Mouse (Mus musculus): ENCODE measurements around the gene Micu1. TPM values are rescaled to one million over a fixed set of nuclear protein-coding genes. Genes with fewer than 3 reads are reported as not detected.

Micu1 gene
- total RNA-seq, 2 experiments from 2014 or later, result 59.2 to 67.9 TPM

DNA sequence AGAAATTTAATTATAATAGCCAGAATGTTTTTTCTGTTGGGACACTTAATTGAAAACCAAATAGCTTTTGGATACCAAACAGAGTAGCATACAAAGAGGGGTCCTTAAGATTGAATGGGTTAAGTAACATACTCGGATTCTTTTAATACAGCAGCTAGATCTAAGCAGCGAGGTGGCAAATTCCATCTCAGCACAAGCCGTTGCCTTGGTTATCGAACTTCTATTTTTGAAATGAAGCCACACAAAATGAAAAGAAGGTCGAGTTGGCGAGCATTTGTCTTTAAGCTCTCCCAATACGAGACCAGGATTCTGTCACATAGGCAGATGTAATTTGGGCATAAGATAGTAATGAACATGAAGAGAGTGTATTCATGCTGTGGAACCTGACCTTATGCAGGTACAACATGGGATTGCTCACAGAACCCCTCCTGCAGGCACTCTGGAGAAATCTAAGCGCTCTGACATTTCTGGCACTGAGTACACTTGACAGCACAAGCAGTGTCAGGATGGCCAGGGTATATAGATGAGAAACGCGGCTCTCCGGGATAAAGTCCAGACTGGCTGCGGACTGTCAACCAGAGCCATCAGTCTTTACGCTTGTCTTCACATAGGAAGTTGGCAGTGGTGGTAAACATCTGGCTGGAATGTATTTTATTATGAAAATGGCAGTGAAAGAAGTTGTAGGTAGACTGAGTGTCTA, 71.3 kb downstream of the Micu1 start:
- DNase-seq (ENCODE audit: low spot score in 2 of 2), result no peak

GRCm38 (mm10) chr10:59774141-59774534, 71.9 kb downstream of the Micu1 start:
- no peak for DNase-seq (ENCODE audit: low spot score in 2 of 2)

DNA sequence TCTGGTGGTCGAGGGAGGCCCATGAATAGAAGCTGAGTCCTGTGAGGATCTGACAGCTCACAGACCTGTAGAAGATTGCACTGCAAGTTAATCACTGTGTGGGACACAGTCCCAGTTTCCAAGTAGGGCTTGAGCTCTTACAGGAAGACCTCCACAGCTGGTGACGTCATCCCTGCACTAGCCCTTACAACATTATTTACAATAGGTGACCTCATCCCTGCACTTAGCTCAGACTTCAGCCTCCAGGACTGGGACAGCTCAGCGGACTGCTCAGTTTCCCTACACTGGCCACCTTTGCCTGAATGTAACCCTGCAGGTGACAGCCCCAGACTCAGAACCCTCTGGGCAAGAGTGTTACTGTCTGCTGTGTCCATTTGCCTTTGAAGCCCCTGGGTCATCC, 75.0 kb downstream of the Micu1 start:
- DNase-seq (ENCODE audit: low spot score in 2 of 2), result peak in 1 of 2 experiments; percentile 13

- peak in 1 of 2 experiments; percentile 15 for DNase-seq (ENCODE audit: low spot score in 2 of 2)
Observed at GRCm38 (mm10) chr10:59778137-59778710, 75.9 kb downstream of the Micu1 start.

DNA sequence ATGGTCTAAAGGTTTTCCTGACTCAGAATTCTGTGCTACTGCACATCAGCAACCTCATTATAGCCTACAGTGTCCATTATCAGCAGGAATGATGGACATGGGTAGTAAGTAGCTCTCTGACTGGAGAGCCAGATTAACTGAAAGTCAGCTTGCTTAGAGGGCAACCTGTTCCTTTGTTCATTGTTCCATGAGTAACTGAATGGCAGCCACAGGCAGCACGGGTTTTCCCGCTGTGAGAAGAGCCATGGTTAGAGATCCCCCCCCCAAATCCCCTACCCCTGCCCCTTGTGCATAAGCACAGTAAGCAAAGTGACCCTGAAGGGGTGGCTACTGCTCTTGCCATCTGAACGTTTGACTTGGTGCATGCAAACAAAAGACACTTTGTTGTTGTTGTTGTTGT, 78.4 kb downstream of the Micu1 start:
- DNase-seq (ENCODE audit: low spot score in 2 of 2), result no peak

DNA sequence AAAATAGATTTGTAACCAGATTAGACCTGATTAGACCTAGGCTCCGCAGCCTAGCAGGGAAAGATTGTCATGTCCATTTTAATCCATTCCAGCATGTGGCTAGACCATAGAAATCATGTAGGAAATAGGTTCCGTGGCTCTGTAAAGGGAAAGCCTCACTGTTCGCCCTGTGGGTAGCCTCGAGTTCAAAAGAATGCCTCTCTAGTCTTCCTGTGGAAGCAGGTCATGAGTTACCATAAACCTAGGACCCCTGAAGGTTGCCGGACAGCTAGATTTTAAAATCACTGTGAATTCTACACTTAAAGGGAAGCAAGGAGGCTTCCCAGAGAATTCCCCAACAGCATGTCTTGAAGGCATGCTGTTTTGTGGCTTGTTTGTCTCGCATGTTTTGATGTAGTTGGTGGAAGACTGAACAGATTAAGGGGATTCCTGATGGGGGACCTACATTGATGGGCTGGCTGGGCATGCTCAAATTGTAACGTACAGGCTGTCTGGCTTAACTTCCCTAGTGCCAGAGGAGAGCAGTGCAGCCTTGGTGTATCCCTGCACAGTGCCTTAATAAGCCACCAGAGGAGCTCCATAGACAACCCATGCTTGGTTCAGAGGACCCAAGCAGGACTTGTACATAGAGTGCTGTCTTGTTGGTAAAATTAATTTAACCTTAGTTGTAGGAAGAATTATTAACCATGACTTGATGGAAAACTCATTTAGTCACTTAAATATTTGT, 79.1 kb downstream of the Micu1 start:
- DNase-seq (ENCODE audit: low spot score in 2 of 2), result no peak

GRCm38 (mm10) chr10:59784731-59785685, 82.7 kb downstream of the Micu1 start:
- no peak for DNase-seq (ENCODE audit: low spot score in 2 of 2)

GRCm38 (mm10) chr10:59786289-59786688, 84.0 kb downstream of the Micu1 start:
- DNase-seq (ENCODE audit: low spot score in 2 of 2), result no peak

GRCm38 (mm10) chr10:59787140-59787800, 85.0 kb downstream of the Micu1 start:
- DNase-seq (ENCODE audit: low spot score in 2 of 2), result no peak

DNA sequence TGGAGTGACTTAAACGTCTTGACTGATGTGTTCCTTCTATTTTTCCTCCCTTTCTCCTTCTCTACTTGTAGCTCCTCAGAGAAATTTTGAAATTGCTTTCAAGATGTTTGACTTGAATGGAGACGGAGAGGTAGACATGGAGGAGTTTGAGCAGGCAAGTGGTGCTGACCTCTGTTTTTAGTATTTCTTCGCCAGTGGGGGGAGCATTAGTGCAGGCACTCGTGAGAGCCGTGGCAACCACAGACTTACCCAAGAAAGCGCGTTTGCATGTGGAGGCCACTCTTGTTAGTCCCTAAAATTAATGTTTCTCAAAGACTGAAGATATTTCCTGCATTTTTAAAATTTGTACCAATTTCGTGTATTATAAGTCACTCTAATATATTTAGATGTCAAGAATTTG, 85.6 kb downstream of the Micu1 start:
- no peak for DNase-seq (ENCODE audit: low spot score in 2 of 2)

DNA sequence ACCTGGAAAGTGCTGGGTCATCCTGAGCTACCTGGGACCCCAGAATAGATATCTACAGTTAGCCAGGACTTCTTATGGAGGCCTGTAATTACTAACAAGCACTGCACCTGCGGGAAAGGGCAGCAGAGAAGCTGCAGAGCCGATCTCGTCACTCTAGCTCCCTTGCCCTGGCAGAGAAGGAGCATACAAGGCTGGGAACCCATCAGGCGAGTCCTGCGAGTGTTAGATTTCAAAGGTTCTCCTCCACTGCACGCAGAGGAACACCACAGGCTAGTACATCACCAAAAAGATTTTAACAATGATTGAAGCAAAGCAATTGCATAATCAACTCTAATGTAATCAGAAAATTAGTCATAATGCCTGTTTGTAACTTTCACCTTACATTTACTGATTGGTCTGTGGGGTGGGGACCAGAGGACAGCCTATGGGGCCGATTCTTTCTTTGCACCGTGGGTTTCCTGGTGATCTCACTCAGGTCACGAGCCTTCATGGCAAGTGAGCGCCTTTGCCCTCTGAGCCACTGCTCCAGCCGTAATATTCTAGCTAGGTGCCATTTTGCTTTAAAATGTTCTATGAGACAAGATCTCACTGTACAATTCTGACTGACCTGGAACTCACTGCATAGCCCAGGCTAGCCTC, 88.1 kb downstream of the Micu1 start:
- no peak for DNase-seq (ENCODE audit: low spot score in 2 of 2)

DNA sequence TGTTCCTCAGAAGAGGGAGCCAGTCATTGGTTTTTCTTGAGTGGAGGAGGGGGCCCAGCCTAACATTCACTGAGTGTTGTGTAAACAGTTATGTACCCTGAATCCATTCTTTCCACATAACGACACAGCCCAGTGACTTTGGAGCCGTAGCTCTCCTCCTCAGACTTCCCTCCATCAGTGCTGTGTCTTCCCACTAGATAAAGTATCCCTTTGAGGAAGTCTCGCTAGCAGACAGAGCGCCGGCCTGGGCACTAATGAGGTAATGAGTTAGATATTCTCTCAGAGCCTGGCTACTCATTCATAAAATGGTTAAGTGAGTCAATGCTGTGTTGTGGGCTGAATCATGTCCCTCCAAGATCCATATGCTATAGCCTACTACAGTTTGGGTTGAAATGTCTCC, 89.6 kb downstream of the Micu1 start:
- DNase-seq (ENCODE audit: low spot score in 2 of 2), result no peak

- no peak for DNase-seq (ENCODE audit: low spot score in 2 of 2)
Observed at GRCm38 (mm10) chr10:59792575-59793176, 90.4 kb downstream of the Micu1 start.

GRCm38 (mm10) chr10:59793454-59793853, 91.2 kb downstream of the Micu1 start:
- no peak for DNase-seq (ENCODE audit: low spot score in 2 of 2)

DNA sequence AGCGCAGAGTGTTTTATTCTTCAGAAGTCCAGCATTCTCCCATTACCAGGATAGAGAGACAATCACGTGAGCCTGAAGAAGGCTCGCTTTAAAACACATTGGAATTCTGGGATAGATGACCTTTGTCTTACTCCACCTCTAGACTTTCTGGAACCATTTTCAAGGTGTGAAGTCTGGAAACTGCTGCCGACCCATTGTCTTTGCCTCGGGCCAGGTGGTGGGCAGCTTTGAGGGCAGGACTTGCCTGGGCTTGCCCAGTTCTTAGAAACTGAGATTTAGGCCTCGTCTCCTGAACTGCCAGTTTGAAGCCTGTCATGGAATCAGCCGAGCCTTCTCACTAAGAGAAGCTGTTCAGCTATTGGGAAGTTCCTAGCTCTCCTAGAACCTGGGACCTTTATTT, 92.8 kb downstream of the Micu1 start:
- no peak for DNase-seq (ENCODE audit: low spot score in 2 of 2)

DNA sequence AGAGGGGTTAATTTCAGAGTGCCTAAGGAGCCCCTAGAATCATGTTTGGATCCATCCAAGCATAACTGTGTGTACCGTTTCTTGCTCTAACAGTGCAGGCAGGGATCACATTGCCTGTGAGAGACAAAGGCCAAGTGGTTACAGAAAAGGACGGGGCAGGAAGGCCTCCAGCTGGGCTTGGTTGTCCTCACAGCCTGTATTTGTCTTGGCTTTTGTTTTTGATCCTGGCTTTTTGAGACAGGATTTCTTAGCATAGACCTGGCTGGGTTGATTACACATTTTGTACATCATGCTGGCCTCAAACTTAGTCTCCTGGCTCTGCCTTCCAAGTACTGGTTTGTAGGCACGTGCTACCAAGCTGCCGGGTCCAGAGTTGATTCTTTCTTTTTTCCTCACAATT, 93.6 kb downstream of the Micu1 start:
- DNase-seq (ENCODE audit: low spot score in 2 of 2), result no peak

GRCm38 (mm10) chr10:59798371-59798770, 96.1 kb downstream of the Micu1 start:
- DNase-seq (ENCODE audit: low spot score in 2 of 2), result no peak

- no peak for DNase-seq (ENCODE audit: low spot score in 2 of 2)
Observed at GRCm38 (mm10) chr10:59799303-59800044, 97.2 kb downstream of the Micu1 start.

- no peak for DNase-seq (ENCODE audit: low spot score in 2 of 2)
Observed at GRCm38 (mm10) chr10:59800159-59800558, 97.9 kb downstream of the Micu1 start.

Measured in adrenal gland, adult 18-20 months (tissue).